Mouse (Mus musculus) liver, embryonic 14.5 days (tissue): ENCODE data around the gene Igsf21. TPM values are rescaled to one million over a fixed set of nuclear protein-coding genes. Genes with fewer than 3 reads are reported as not detected.

ENCODE experiments used
- ATAC-seq: fragments of 200-750 bp; cut with Nextera tagmentation; 2 replicates; pipeline ENCODE4 v1.8.0; 2017; ENCODE audit warnings: moderate number of reproducible peaks, mild to moderate bottlenecking, moderate library complexity; ENCODE audit not compliant: insufficient read depth
- DNase-seq, 3 experiments: peaks; one replicate each; pipeline ENCODE4 v3.0.0-alpha.2; 2012 to 2013; ENCODE audit warnings: low read depth in 3 of 3, low spot score in 3 of 3
- H3K27ac ChIP-seq: fragments of 300-500 bp; sonication (generic); 2 replicates; pipeline ENCODE4 v1.5.1; 2014; ENCODE audit warnings: moderate library complexity, mild to moderate bottlenecking, control low read depth, inconsistent platforms
- H3K27me3 ChIP-seq: fragments of 300-500 bp; sonication (generic); 2 replicates; pipeline ENCODE4 v1.6.1; 2014; ENCODE audit warnings: mild to moderate bottlenecking, low read length, moderate library complexity; ENCODE audit not compliant: control insufficient read depth, insufficient read depth
- H3K36me3 ChIP-seq: fragments of 300-500 bp; sonication (generic); replicated peaks from 2 replicates; pipeline ENCODE4 v1.6.1; 2014; ENCODE audit warnings: low read depth; ENCODE audit not compliant: control insufficient read depth, insufficient read depth
- H3K4me1 ChIP-seq, 2 experiments: fragments of 200-500 bp in 1 of 2; fragments of 300-500 bp in 1 of 2; sonication (generic) in 1 of 2; replicated peaks; 2 replicates each; pipeline ENCODE4 v1.6.1; 2012 to 2014; ENCODE audit warnings: antibody characterized with exemption in 1 of 2, inconsistent platforms in 1 of 2, low read length in 1 of 2; ENCODE audit not compliant: control insufficient read depth in 2 of 2, insufficient read depth in 2 of 2
- H3K4me2 ChIP-seq: fragments of 300-500 bp; sonication (generic); 2 replicates; pipeline ENCODE4 v1.6.1; 2014; ENCODE audit warnings: low read depth, mild to moderate bottlenecking, control low read depth, moderate library complexity
- H3K4me3 ChIP-seq, 2 experiments: fragments of 200-500 bp in 1 of 2; fragments of 300-500 bp in 1 of 2; sonication (generic) in 1 of 2; 2 replicates each; pipeline ENCODE4 v1.5.1; 2012 to 2014; ENCODE audit warnings: low read depth in 2 of 2, low read length in 2 of 2, mild to moderate bottlenecking in 2 of 2, control low read depth in 1 of 2, inconsistent platforms in 1 of 2, moderate library complexity in 1 of 2; ENCODE audit not compliant: insufficient read depth in 1 of 2
- H3K9ac ChIP-seq: fragments of 300-500 bp; sonication (generic); replicated peaks from 2 replicates; pipeline ENCODE4 v1.6.1; 2014; ENCODE audit warnings: mild to moderate bottlenecking, control low read depth, moderate library complexity
- H3K9me3 ChIP-seq: fragments of 300-500 bp; sonication (generic); 2 replicates; pipeline ENCODE4 v1.6.1; 2016; ENCODE audit warnings: low read length, mixed read lengths; ENCODE audit not compliant: control insufficient read depth
- CTCF ChIP-seq: IDR thresholded peaks from 2 replicates; pipeline ENCODE4 v1.5.1; 2016; ENCODE audit warnings: antibody characterized with exemption, low read depth, control low read depth
- EP300 ChIP-seq: IDR thresholded peaks from 2 replicates; pipeline ENCODE4 v1.6.1; 2016; ENCODE audit warnings: antibody characterized with exemption, low read depth
- WGBS: fragments of 180-500 bp; shearing (Covaris S2); extraction: QIAGEN DNeasy Blood & Tissue Kit; methylation state at CpG from one replicate; pipeline ENCODE4 v1.1.7; 2014; ENCODE audit not compliant: insufficient replicate concordance; 5-methylcytosine and 5-hydroxymethylcytosine counted together
- polyA plus RNA-seq, 2 experiments: library from polyadenylated mRNA; depleted of rRNA in 1 of 2; stranded (reverse) in 1 of 2; unstranded in 1 of 2; fragments of >200 nt; fragmentation: Nextera tagmentation in 1 of 2; extraction: Ambion mirVana in 1 of 2; gene quantifications; 2 replicates each; pipeline versions ENCODE4 v1.2.1 to v1.2.3; 2012 to 2014

Igsf21 gene
- polyA plus RNA-seq, 2 experiments = 0.18 TPM; not detected in 1

GRCm38 (mm10) chr4:140084521-140085011 is 162.0 kb downstream of the Igsf21 start:
- H3K36me3 ChIP-seq = no peaks in the 10 kb centered on the region
- H3K4me1 ChIP-seq = no peaks in the 10 kb centered on the region
- no peak overlapping the region for H3K4me3 ChIP-seq
- H3K27ac ChIP-seq = no peak overlapping the region
- ATAC-seq (no peak), DNase-seq (no peak)
- H3K9ac ChIP-seq = no peak overlapping the region
- H3K27me3 ChIP-seq = no peaks in the 10 kb centered on the region
- H3K9me3 ChIP-seq = no peaks in the 10 kb centered on the region
- WGBS = 57% methylated on average over 11 of the region's 11 CpGs
- no peak overlapping the region for H3K4me2 ChIP-seq
- TF ChIP-seq CTCF = no peak

GRCm38 (mm10) chr4:140084064-140084463 is 162.5 kb downstream of the Igsf21 start:
- no peak overlapping the region for H3K4me2 ChIP-seq
- ATAC-seq (no peak), DNase-seq (no peak)
- H3K9me3 ChIP-seq = no peaks in the 10 kb centered on the region
- H3K4me3 ChIP-seq = no peak overlapping the region
- no peaks in the 10 kb centered on the region for H3K4me1 ChIP-seq
- TF ChIP-seq EP300 (no peak), CTCF (no peak)
- 63% methylated on average over 5 of the region's 5 CpGs for WGBS
- no peaks in the 10 kb centered on the region for H3K27me3 ChIP-seq
- H3K9ac ChIP-seq = no peak overlapping the region
- no peak overlapping the region for H3K27ac ChIP-seq
- no peaks in the 10 kb centered on the region for H3K36me3 ChIP-seq

GRCm38 (mm10) chr4:140078416-140078815 is 168.2 kb downstream of the Igsf21 start:
- Histone ChIP-seq H3K4me1 (no peaks in the 10 kb centered on the region), H3K36me3 (no peaks in the 10 kb centered on the region), H3K27ac (no peak overlapping the region), H3K9ac (no peak overlapping the region), H3K27me3 (no peaks in the 10 kb centered on the region), H3K4me2 (no peak overlapping the region), H3K9me3 (no peaks in the 10 kb centered on the region), H3K4me3 (no peak overlapping the region)
- DNase-seq (no peak), ATAC-seq (no peak)
- 65% methylated on average over 5 of the region's 5 CpGs for WGBS
- TF ChIP-seq CTCF = no peak
- no peak for TF ChIP-seq EP300

- Histone ChIP-seq H3K4me2 (no peak overlapping the region), H3K9ac (no peak overlapping the region), H3K4me1 (no peaks in the 10 kb centered on the region), H3K4me3 (no peak overlapping the region), H3K27ac (no peak overlapping the region), H3K27me3 (no peaks in the 10 kb centered on the region), H3K9me3 (no peaks in the 10 kb centered on the region), H3K36me3 (no peaks in the 10 kb centered on the region)
- no peak for ATAC-seq
- no peak for DNase-seq
- TF ChIP-seq CTCF (no peak), EP300 (no peak)
- 56% methylated on average over 8 of the region's 8 CpGs for WGBS
Measured at GRCm38 (mm10) chr4:140077615-140078014, 169.0 kb downstream of the Igsf21 start.

- H3K9me3 ChIP-seq = no peaks in the 10 kb centered on the region
- H3K4me1 ChIP-seq = no peaks in the 10 kb centered on the region
- TF ChIP-seq CTCF (no peak), EP300 (no peak)
- DNase-seq = no peak
- H3K27me3 ChIP-seq = no peaks in the 10 kb centered on the region
- H3K9ac ChIP-seq = no peak overlapping the region
- H3K27ac ChIP-seq = no peak overlapping the region
- 61% methylated on average over 12 of the region's 12 CpGs for WGBS
- no peak for ATAC-seq
- no peak overlapping the region for H3K4me2 ChIP-seq
- H3K4me3 ChIP-seq = no peak overlapping the region
- no peaks in the 10 kb centered on the region for H3K36me3 ChIP-seq
Measured at GRCm38 (mm10) chr4:140076852-140077563, 169.6 kb downstream of the Igsf21 start.
